Mouse (Mus musculus): ENCODE measurements around the gene Gm49378. TPM values are rescaled to one million over a fixed set of nuclear protein-coding genes. Genes with fewer than 3 reads are reported as not detected.

Gm49378 gene
- polyA plus RNA-seq, 1 experiment from 2014 or later = 1.1 TPM

GRCm38 (mm10) chr14:55644261-55644888 lies 6.7 kb upstream of the Gm49378 start:
- WGBS (ENCODE audit: missing documents) = 10% methylated on average over 17 of the region's 17 CpGs
- H3K79me2 ChIP-seq (ENCODE audit: inconsistent target) = peaks cover 63% of the 10 kb centered on the region
- H3K36me3 ChIP-seq (ENCODE audit: inconsistent target) = peaks cover 22% of the 10 kb centered on the region
- H3K4me3 ChIP-seq (ENCODE audit: inconsistent target) = peak overlapping the region; percentile 89
- H3K27ac ChIP-seq = peak overlapping the region; percentile 75

DNA sequence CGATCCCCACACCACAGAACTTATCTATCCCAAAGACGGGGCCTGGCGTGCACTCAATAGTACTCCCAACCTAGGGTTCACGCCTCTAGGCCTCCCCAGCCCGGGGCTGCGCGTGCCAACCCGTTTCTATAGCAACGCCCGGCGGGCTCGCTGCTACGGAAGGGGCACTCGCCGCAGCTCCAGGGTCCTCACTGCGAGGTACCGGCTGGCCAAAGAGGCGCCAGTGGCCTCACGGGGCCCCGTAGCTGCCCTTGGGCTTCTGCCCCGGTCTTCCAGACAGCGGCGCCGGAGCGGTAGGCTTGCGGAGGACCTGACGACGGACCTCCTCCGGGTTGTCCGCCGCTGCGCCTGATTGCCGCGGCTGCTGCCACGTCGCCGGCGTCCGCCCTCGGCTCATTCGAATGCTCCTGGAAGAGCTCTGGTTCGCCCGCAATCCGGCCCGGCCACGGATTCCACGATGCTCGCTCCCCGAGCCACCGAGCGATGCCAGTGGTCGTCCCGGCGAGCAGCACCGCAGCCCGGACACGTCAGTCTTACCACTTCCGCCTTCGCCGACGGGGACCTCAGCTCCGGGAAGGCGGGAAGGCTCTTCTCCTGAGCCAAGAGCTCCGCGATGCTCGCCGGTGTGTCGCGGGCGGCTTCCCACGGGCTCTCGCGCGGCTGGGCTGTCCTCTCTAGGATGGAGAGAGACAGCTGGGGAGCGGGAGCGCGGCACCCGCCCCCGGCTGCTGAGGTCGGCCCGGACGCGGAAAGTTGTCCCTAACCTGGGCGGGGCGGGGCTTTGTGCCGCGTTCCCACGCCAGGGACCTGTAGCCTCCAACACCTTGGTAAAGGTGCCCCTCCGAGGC lies 5.6 kb upstream of the Gm49378 start, which contains the start of gene Tm9sf1:
TSS of gene Tm9sf1 (minus strand) at position 747 of the 848 bp plus-strand sequence.
- Histone ChIP-seq H3K27ac (peak within 1 kb of the TSS; percentile 75), H3K4me3 (ENCODE audit: inconsistent target) (peak within 1 kb of the TSS; percentile 89), H3K36me3 (ENCODE audit: inconsistent target) (peaks cover 28% of the 10 kb centered on the region), H3K79me2 (ENCODE audit: inconsistent target) (peaks cover 63% of the 10 kb centered on the region)
- WGBS (ENCODE audit: missing documents) = 0% methylated on average over 85 of the region's 89 CpGs

DNA sequence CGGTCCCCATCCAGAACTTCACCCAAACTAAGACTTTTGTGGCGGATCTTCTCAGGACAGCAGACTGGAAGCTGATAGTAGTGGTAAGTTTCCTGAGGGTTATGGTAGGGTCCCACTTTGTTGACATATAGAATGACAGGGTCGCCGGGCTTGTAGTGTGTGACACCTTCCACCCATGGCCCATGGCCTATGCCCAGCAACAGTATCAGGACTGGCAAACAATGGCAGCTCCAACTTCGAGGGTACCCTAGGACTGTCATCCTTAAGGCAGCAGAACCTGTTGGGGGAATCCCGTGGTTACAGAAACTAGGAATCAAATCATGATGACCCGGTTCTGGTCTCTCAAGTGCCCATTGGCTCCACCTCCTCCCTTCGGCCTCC lies 5.0 kb upstream of the Gm49378 start:
- Histone ChIP-seq H3K4me3 (ENCODE audit: inconsistent target) (peak overlapping the region; percentile 89), H3K36me3 (ENCODE audit: inconsistent target) (peaks cover 35% of the 10 kb centered on the region)
- 27% methylated on average over 8 of the region's 8 CpGs for WGBS (ENCODE audit: missing documents)

DNA sequence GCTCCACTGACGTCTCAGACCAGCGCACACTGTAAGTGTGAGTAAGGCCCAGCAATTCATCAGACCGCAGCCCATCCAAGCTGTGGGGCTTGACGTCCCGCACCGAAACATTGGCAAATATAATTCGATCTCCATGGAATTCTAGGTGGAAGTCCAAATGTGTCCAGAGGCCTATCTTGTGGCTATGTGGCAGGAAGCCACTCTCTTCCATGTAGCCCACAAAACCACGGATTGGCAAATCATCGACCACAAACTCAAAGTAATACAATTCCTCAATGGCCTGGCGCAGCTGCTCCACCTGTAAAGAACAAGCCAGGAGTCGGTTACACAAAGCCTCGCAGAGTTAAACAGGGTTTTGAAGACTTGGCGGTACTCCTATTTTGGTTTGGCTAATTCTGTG lies 3.6 kb upstream of the Gm49378 start:
- Histone ChIP-seq H3K79me2 (ENCODE audit: inconsistent target) (peaks cover 59% of the 10 kb centered on the region), H3K36me3 (ENCODE audit: inconsistent target) (peaks cover 37% of the 10 kb centered on the region), H3K27ac (no peak overlapping the region), H3K4me3 (ENCODE audit: inconsistent target) (no peak overlapping the region)
- WGBS (ENCODE audit: missing documents) = 70% methylated on average over 13 of the region's 13 CpGs

More for the DNA sequence above, 5.0 kb upstream of the Gm49378 start:
- peak overlapping the region; percentile 69 for H3K27ac ChIP-seq
- H3K79me2 ChIP-seq (ENCODE audit: inconsistent target) = peaks cover 63% of the 10 kb centered on the region

- H3K4me3 ChIP-seq (ENCODE audit: inconsistent target) = no peak overlapping the region
- H3K36me3 ChIP-seq (ENCODE audit: inconsistent target) = peaks cover 37% of the 10 kb centered on the region
- 95% methylated on average over 14 of the region's 14 CpGs for WGBS (ENCODE audit: missing documents)
- no peak overlapping the region for H3K27ac ChIP-seq
- peaks cover 54% of the 10 kb centered on the region for H3K79me2 ChIP-seq (ENCODE audit: inconsistent target)
Measured at GRCm38 (mm10) chr14:55640816-55641215, 3.1 kb upstream of the Gm49378 start.

GRCm38 (mm10) chr14:55635523-55636007 lies 2.1 kb downstream of the Gm49378 start, which contains the start of gene Ipo4:
Gene Ipo4 (minus strand): TSS chr14:55635957.
- H3K4me3 ChIP-seq (ENCODE audit: inconsistent target) = peak within 1 kb of the TSS; percentile 65
- peaks cover 60% of the 10 kb centered on the region for H3K36me3 ChIP-seq (ENCODE audit: inconsistent target)
- 3% methylated on average over 26 of the region's 33 CpGs for WGBS (ENCODE audit: missing documents)
- H3K27ac ChIP-seq = peak within 1 kb of the TSS; percentile 17
- H3K79me2 ChIP-seq (ENCODE audit: inconsistent target) = peaks cover 9% of the 10 kb centered on the region; the same call in 1 of the 2 replicates

- Histone ChIP-seq H3K79me2 (ENCODE audit: inconsistent target) (peaks cover 3% of the 10 kb centered on the region; the same call in 1 of the 2 replicates), H3K4me3 (ENCODE audit: inconsistent target) (peak overlapping the region; percentile 65), H3K27ac (peak overlapping the region; percentile 17; the same call in 1 of the 2 replicates), H3K36me3 (ENCODE audit: inconsistent target) (peaks cover 60% of the 10 kb centered on the region)
- WGBS (ENCODE audit: missing documents) = 11% methylated on average over 22 of the region's 23 CpGs
Measured at GRCm38 (mm10) chr14:55634874-55635522, 2.7 kb downstream of the Gm49378 start.

- H3K79me2 ChIP-seq (ENCODE audit: inconsistent target) = no peaks in the 10 kb centered on the region
- WGBS (ENCODE audit: missing documents) = 62% methylated on average over 4 of the region's 5 CpGs
- no peak overlapping the region for H3K27ac ChIP-seq
- peaks cover 67% of the 10 kb centered on the region; the same call in 1 of the 2 replicates for H3K36me3 ChIP-seq (ENCODE audit: inconsistent target)
- H3K4me3 ChIP-seq (ENCODE audit: inconsistent target) = no peak overlapping the region
Measured at GRCm38 (mm10) chr14:55629312-55629711, 8.4 kb downstream of the Gm49378 start.

DNA sequence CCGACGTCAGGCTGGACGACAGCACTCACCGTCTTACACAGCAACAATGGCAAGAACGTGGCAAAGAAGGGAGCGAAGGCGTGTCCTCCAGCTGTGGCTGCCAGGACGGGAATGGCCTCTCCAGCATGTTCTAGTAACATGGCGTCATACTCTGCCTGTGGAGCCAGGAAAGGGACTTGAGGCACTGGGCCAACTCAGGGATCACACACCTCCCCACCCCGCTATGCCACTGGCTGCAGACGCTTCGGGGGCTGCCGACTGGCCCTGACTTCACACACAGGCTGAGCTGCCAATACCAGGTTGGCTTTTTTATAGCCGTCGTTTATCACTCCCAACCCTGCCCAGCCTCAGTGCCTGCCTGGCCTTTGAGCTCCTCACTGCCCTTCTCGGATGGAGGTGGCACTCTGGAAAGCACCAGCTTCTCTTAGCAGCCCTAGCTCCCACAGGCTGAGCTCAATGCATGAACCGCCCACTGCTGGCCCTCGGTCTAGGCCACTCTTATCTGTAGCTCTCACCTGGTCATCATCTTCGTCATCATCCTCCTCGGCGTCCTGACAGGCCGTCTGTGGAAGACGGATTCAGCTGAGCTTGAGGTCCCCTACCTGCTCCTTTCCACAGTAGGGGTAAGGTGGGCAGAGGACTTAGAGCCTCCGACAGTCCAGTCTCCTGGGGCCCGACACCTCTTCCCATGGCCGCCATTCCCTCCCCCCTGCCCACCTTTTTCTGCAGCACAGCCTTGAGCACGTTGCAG lies 9.4 kb downstream of the Gm49378 start:
- no peaks in the 10 kb centered on the region for H3K79me2 ChIP-seq (ENCODE audit: inconsistent target)
- WGBS (ENCODE audit: missing documents) = 96% methylated on average over 27 of the region's 27 CpGs
- H3K36me3 ChIP-seq (ENCODE audit: inconsistent target) = peaks cover 61% of the 10 kb centered on the region; the same call in 1 of the 2 replicates
- H3K27ac ChIP-seq = no peak overlapping the region
- H3K4me3 ChIP-seq (ENCODE audit: inconsistent target) = no peak overlapping the region

- H3K27ac ChIP-seq = no peak overlapping the region
Measured at GRCm38 (mm10) chr14:55618486-55619195, 19.1 kb downstream of the Gm49378 start.

GRCm38 (mm10) chr14:55617822-55618221 lies 19.9 kb downstream of the Gm49378 start, which contains the start of gene Rec8:
Gene Rec8 (plus strand): TSS chr14:55618037.
- 48% methylated on average over 14 of the region's 21 CpGs for WGBS (ENCODE audit: missing documents)
- no peaks in the 10 kb centered on the region for H3K36me3 ChIP-seq (ENCODE audit: inconsistent target)
- no peaks in the 10 kb centered on the region for H3K79me2 ChIP-seq (ENCODE audit: inconsistent target)
- H3K27ac ChIP-seq = no peak within 1 kb of the TSS
- no peak within 1 kb of the TSS for H3K4me3 ChIP-seq (ENCODE audit: inconsistent target)

More at GRCm38 (mm10) chr14:55618486-55619195, 19.1 kb downstream of the Gm49378 start:
- Histone ChIP-seq H3K36me3 (ENCODE audit: inconsistent target) (no peaks in the 10 kb centered on the region), H3K79me2 (ENCODE audit: inconsistent target) (no peaks in the 10 kb centered on the region), H3K4me3 (ENCODE audit: inconsistent target) (no peak overlapping the region)
- 15% methylated on average over 21 of the region's 22 CpGs for WGBS (ENCODE audit: missing documents)

GRCm38 (mm10) chr14:55616844-55617243 lies 20.9 kb downstream of the Gm49378 start:
- Histone ChIP-seq H3K79me2 (ENCODE audit: inconsistent target) (no peaks in the 10 kb centered on the region), H3K27ac (no peak overlapping the region), H3K4me3 (ENCODE audit: inconsistent target) (no peak overlapping the region), H3K36me3 (ENCODE audit: inconsistent target) (no peaks in the 10 kb centered on the region)
- 93% methylated on average over 2 of the region's 2 CpGs for WGBS (ENCODE audit: missing documents)

DNA sequence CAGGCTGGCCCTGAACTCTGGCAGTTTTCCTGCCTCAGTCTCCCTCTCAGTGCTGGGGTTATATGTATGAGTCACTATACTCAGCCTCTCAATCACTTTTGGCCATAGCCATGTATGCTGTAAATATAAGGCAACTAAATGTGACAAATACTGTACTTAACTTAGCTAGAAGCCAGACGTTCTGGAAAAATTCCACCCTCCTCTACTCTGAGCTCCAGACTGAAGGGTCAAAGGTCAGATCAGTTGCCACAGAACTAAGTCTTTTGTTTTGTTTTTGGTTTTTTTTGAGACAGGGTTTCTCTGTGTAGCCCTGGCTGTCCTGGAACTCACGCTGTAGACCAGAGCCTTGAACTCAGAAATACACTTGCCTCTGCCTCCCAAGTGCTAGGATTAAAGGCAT lies 21.8 kb downstream of the Gm49378 start:
- Histone ChIP-seq H3K27ac (no peak overlapping the region), H3K4me3 (ENCODE audit: inconsistent target) (no peak overlapping the region)

More for the DNA sequence above, 21.8 kb downstream of the Gm49378 start:
- no peaks in the 10 kb centered on the region for H3K79me2 ChIP-seq (ENCODE audit: inconsistent target)
- WGBS (ENCODE audit: missing documents) = 86% methylated on average over 2 of the region's 2 CpGs
- no peaks in the 10 kb centered on the region for H3K36me3 ChIP-seq (ENCODE audit: inconsistent target)
